Mouse (Mus musculus) hindbrain, postnatal 0 days (tissue): ENCODE measurements around the gene Bmp2. TPM values are rescaled to one million over a fixed set of nuclear protein-coding genes. Genes with fewer than 3 reads are reported as not detected.
A peak's percentile ranks its signal among the peaks of the same experiment; 100 is the strongest.

Source experiments
- ATAC-seq: fragments of 200-750 bp; cut with Nextera tagmentation; 2 replicates; pipeline ENCODE4 v1.8.0; 2017; ENCODE audit warnings: mild to moderate bottlenecking, moderate TSS enrichment, moderate library complexity
- DNase-seq: peaks from one replicate; pipeline ENCODE4 v3.0.0-alpha.2; 2015; ENCODE audit warnings: low spot score
- H3K27ac ChIP-seq: fragments of 300-500 bp; sonication (generic); 2 replicates; pipeline ENCODE4 v1.5.1; 2014; ENCODE audit warnings: mild to moderate bottlenecking
- H3K27me3 ChIP-seq: fragments of 300-500 bp; sonication (generic); 2 replicates; pipeline ENCODE4 v1.6.1; 2014; ENCODE audit warnings: low read length, mixed read lengths; ENCODE audit not compliant: insufficient read depth
- H3K36me3 ChIP-seq: fragments of 300-500 bp; sonication (generic); 2 replicates; pipeline ENCODE4 v1.6.1; 2014; ENCODE audit warnings: low read length, mixed read lengths; ENCODE audit not compliant: insufficient read depth
- H3K4me1 ChIP-seq: fragments of 300-500 bp; sonication (generic); 2 replicates; pipeline ENCODE4 v1.6.1; 2014; ENCODE audit warnings: antibody characterized with exemption, low read length, mixed read lengths; ENCODE audit not compliant: insufficient read depth
- H3K4me2 ChIP-seq: fragments of 300-500 bp; sonication (generic); 2 replicates; pipeline ENCODE4 v1.6.1; 2014; ENCODE audit warnings: low read depth, mild to moderate bottlenecking, low read length, moderate library complexity, mixed read lengths
- H3K4me3 ChIP-seq: fragments of 300-500 bp; sonication (generic); 2 replicates; pipeline ENCODE4 v1.5.1; 2014; ENCODE audit warnings: low read length
- H3K9ac ChIP-seq: fragments of 300-500 bp; sonication (generic); replicated peaks from 2 replicates; pipeline ENCODE4 v1.6.1; 2014; ENCODE audit warnings: mild to moderate bottlenecking, low read length, moderate library complexity, mixed read lengths
- H3K9me3 ChIP-seq: fragments of 300-500 bp; sonication (generic); 2 replicates; pipeline ENCODE4 v1.6.1; 2016; ENCODE audit warnings: low read length, mixed read lengths
- CTCF ChIP-seq: IDR thresholded peaks from 2 replicates; pipeline ENCODE4 v1.5.1; 2016; ENCODE audit warnings: antibody characterized with exemption, control low read depth, low read depth
- WGBS: fragments of 180-500 bp; shearing (Covaris S2); extraction: QIAGEN DNeasy Blood & Tissue Kit; methylation state at CpG from one replicate; pipeline ENCODE4 v1.1.7; 2014; 5-methylcytosine and 5-hydroxymethylcytosine counted together
- polyA plus RNA-seq: library from polyadenylated mRNA; unstranded; fragments of >200 nt; fragmentation: Nextera tagmentation; extraction: Ambion mirVana; gene quantifications from 2 replicates; pipeline ENCODE4 v1.2.1, GENCODE M21; 2015
- total RNA-seq: library from RNA; depleted of rRNA; stranded (reverse); fragments of >200 nt; gene quantifications from 2 replicates; pipeline ENCODE4 v1.2.3, GENCODE M21; 2014; rRNA removed

The Bmp2 gene
- total RNA-seq (3.0 and 3.1 TPM in 2 replicates), polyA plus RNA-seq (2.0 and 2.1 TPM in 2 replicates)

GRCm38 (mm10) chr2:133552031-133552841, at the start of gene Bmp2:
Bmp2 (plus strand) TSS chr2:133552159.
- peak; percentile 67 for ATAC-seq
- Histone ChIP-seq H3K36me3 (no peaks in the 10 kb centered on the region), H3K9me3 (no peaks in the 10 kb centered on the region), H3K9ac (peak within 1 kb of the TSS; percentile 35), H3K4me3 (peak within 1 kb of the TSS; percentile 60), H3K4me1 (peaks cover 8% of the 10 kb centered on the region; the same call in 1 of the 2 replicates), H3K4me2 (peak within 1 kb of the TSS; percentile 91), H3K27ac (no peak within 1 kb of the TSS), H3K27me3 (peaks cover 23% of the 10 kb centered on the region)
- TF ChIP-seq CTCF, result no peak
- DNase-seq, result peak; percentile 73
- WGBS, result under 1% methylated on average over 104 of the region's 110 CpGs

- Histone ChIP-seq H3K9me3 (no peaks in the 10 kb centered on the region), H3K27ac (no peak overlapping the region), H3K36me3 (no peaks in the 10 kb centered on the region), H3K4me1 (no peaks in the 10 kb centered on the region), H3K9ac (no peak overlapping the region), H3K27me3 (no peaks in the 10 kb centered on the region), H3K4me2 (no peak overlapping the region), H3K4me3 (no peak overlapping the region)
- WGBS, result 93% methylated on average over 2 of the region's 2 CpGs
- ATAC-seq, result no peak
- TF ChIP-seq CTCF, result no peak
- no peak for DNase-seq
These were observed 46.3 kb upstream of the Bmp2 start for GRCm38 (mm10) chr2:133505678-133506077.

- Histone ChIP-seq H3K4me1 (no peaks in the 10 kb centered on the region), H3K4me2 (no peak overlapping the region), H3K4me3 (no peak overlapping the region), H3K9me3 (no peaks in the 10 kb centered on the region), H3K27me3 (no peaks in the 10 kb centered on the region), H3K27ac (no peak overlapping the region), H3K9ac (no peak overlapping the region), H3K36me3 (no peaks in the 10 kb centered on the region)
- TF ChIP-seq CTCF, result no peak
- whole genome bisulfite sequencing, result 77% methylated on average over 4 of the region's 4 CpGs
- no peak for DNase-seq
- ATAC-seq, result no peak
These were observed 44.9 kb upstream of the Bmp2 start for GRCm38 (mm10) chr2:133507045-133507444.

- ATAC-seq (no peak), DNase-seq (no peak)
- Histone ChIP-seq H3K9ac (no peak overlapping the region), H3K36me3 (no peaks in the 10 kb centered on the region), H3K9me3 (no peaks in the 10 kb centered on the region), H3K4me2 (no peak overlapping the region), H3K27ac (no peak overlapping the region), H3K4me1 (no peaks in the 10 kb centered on the region), H3K4me3 (no peak overlapping the region), H3K27me3 (no peaks in the 10 kb centered on the region)
- 85% methylated on average over 16 of the region's 16 CpGs for WGBS
- TF ChIP-seq CTCF, result no peak
These were observed 42.8 kb upstream of the Bmp2 start for GRCm38 (mm10) chr2:133509141-133509540.

GRCm38 (mm10) chr2:133511011-133511779, 40.8 kb upstream of the Bmp2 start:
- Histone ChIP-seq H3K36me3 (no peaks in the 10 kb centered on the region), H3K9ac (no peak overlapping the region), H3K9me3 (no peaks in the 10 kb centered on the region), H3K4me2 (no peak overlapping the region), H3K27me3 (no peaks in the 10 kb centered on the region), H3K4me1 (no peaks in the 10 kb centered on the region), H3K4me3 (no peak overlapping the region), H3K27ac (no peak overlapping the region)
- no peak for TF ChIP-seq CTCF
- DNase-seq (no peak), ATAC-seq (no peak)
- 79% methylated on average over 9 of the region's 9 CpGs for WGBS

- H3K4me2 ChIP-seq, result no peak overlapping the region
- no peaks in the 10 kb centered on the region for H3K4me1 ChIP-seq
- ATAC-seq, result no peak
- no peaks in the 10 kb centered on the region for H3K36me3 ChIP-seq
- WGBS, result 92% methylated on average over 4 of the region's 4 CpGs
- no peak overlapping the region for H3K9ac ChIP-seq
- no peaks in the 10 kb centered on the region; the same call in 1 of the 2 replicates for H3K27me3 ChIP-seq
- DNase-seq, result no peak
- no peak for TF ChIP-seq CTCF
- H3K4me3 ChIP-seq, result no peak overlapping the region
- no peak overlapping the region for H3K27ac ChIP-seq
- H3K9me3 ChIP-seq, result no peaks in the 10 kb centered on the region
These were observed 35.5 kb upstream of the Bmp2 start for GRCm38 (mm10) chr2:133516331-133517046.
